In the genomic region with DNA sequence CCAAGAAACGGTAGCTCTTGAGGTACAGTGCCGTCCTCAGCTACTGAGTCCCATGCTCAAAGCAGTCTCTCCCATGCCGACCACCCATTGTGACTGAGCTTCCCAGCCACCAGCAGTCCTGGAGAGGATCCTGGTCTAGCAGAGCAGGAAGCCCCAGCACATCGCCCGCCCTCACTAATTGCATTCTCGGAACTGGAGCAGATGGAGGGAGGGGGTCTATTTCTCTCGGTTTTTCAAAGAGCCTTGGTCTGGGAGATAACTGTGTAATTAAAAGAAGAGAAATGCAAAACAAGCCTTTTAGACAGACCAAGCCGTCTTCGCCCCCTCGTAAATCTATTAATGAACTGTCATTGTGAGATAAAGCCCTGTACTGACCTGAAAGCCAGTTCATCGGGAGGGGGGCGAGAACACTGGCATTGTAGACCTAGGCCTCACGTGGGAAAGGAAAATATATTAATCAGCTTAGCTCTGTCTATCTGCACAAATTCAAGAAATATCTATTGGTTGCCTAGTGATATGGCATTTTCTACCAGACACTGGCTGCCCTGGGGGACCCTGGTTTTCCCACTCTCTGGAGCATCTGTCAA, we compare ENCODE assay signal across 22 mouse cellular contexts.
DNase-seq lines count a peak whose midpoint lies in the region; ATAC-seq and TF ChIP-seq lines count a peak whose summit lies in the region.
"Had no signal": no experiment of that assay in that cellular context is flagged by ENCODE, and none has a peak within 500 bp of the region (broad histone marks: within the 10 kb centered on the region; RNA-seq: fewer than 3 reads in every experiment).

No protein-coding gene starts in this region.

- no peak for ATAC-seq in hindbrain, postnatal 0 days
- ATAC-seq in forebrain, embryonic 12.5 days (ENCODE audit: low FRiP score): peak; percentile 30
- ATAC-seq in hindbrain, embryonic 14.5 days (ENCODE audit: low FRiP score): no peak
- peak; percentile 26; the same call in 1 of the 2 replicates for ATAC-seq in midbrain, embryonic 16.5 days
- ATAC-seq: activated CD4-positive, CD25-positive, alpha-beta regulatory T cell, adult 4 months; intestine, embryonic 16.5 days had no signal

- no peaks in the 10 kb centered on the region for H3K36me3 ChIP-seq in hindbrain, embryonic 10.5 days
- H3K36me3 ChIP-seq in hindbrain, postnatal 0 days (ENCODE audit: insufficient read depth, low read length): no peaks in the 10 kb centered on the region
- H3K36me3 ChIP-seq in forebrain, embryonic 12.5 days (replicated peaks): no peaks in the 10 kb centered on the region
- no peaks in the 10 kb centered on the region for H3K36me3 ChIP-seq in hindbrain, embryonic 14.5 days (replicated peaks; ENCODE audit: control insufficient read depth, insufficient read depth)
- no peaks in the 10 kb centered on the region for H3K36me3 ChIP-seq in midbrain, embryonic 16.5 days (ENCODE audit: control insufficient read depth, insufficient read depth, low read length)
- H3K36me3 ChIP-seq: embryonic facial prominence, embryonic 10.5 days; G1E; heart, embryonic 15.5 days; lung, embryonic 15.5 days had no signal

- 0 out of 2 replicates have a peak overlapping the region, but pooled peaks have one; percentile 40 for H3K27ac ChIP-seq in hindbrain, embryonic 10.5 days
- no peak overlapping the region for H3K27ac ChIP-seq in hindbrain, postnatal 0 days
- peak overlapping the region; percentile 56 for H3K27ac ChIP-seq in forebrain, embryonic 12.5 days
- H3K27ac ChIP-seq in hindbrain, embryonic 14.5 days: no peak overlapping the region
- H3K27ac ChIP-seq in midbrain, embryonic 16.5 days (ENCODE audit: low read length): peak overlapping the region; percentile 40; the same call in 1 of the 2 replicates
- H3K27ac ChIP-seq: embryonic facial prominence, embryonic 10.5 days; heart, embryonic 15.5 days; liver, embryonic 14.5 days; lung, embryonic 15.5 days had no signal

- no peak overlapping the region for H3K4me2 ChIP-seq in hindbrain, postnatal 0 days (ENCODE audit: low read depth, low read length)
- no peak overlapping the region for H3K4me2 ChIP-seq in forebrain, embryonic 12.5 days
- no peak overlapping the region for H3K4me2 ChIP-seq in hindbrain, embryonic 14.5 days (replicated peaks)
- H3K4me2 ChIP-seq in midbrain, embryonic 16.5 days (ENCODE audit: low read length): no peak overlapping the region
- H3K4me2 ChIP-seq: heart, embryonic 15.5 days; lung, embryonic 15.5 days had no signal

- H3K4me1 ChIP-seq in hindbrain, embryonic 10.5 days (replicated peaks): peaks cover 40% of the 10 kb centered on the region
- H3K4me1 ChIP-seq in hindbrain, postnatal 0 days (ENCODE audit: insufficient read depth, low read length): 0 out of 2 replicates have a peak, but pooled peaks cover 4% of the 10 kb centered on the region
- H3K4me1 ChIP-seq in forebrain, embryonic 12.5 days: peaks cover 29% of the 10 kb centered on the region
- peaks cover 28% of the 10 kb centered on the region for H3K4me1 ChIP-seq in hindbrain, embryonic 14.5 days (replicated peaks; ENCODE audit: control insufficient read depth, insufficient read depth, low read length)
- H3K4me1 ChIP-seq in midbrain, embryonic 16.5 days (ENCODE audit: control insufficient read depth, insufficient read depth, low read length): peaks cover 9% of the 10 kb centered on the region; the same call in 1 of the 2 replicates
- H3K4me1 ChIP-seq: heart, embryonic 15.5 days; lung, embryonic 15.5 days had no signal

- H3K9me3 ChIP-seq in hindbrain, embryonic 10.5 days: no peaks in the 10 kb centered on the region
- H3K9me3 ChIP-seq in hindbrain, postnatal 0 days (ENCODE audit: low read length): no peaks in the 10 kb centered on the region
- no peaks in the 10 kb centered on the region for H3K9me3 ChIP-seq in forebrain, embryonic 12.5 days
- H3K9me3 ChIP-seq in hindbrain, embryonic 14.5 days (ENCODE audit: control insufficient read depth, low read length): no peaks in the 10 kb centered on the region
- no peaks in the 10 kb centered on the region for H3K9me3 ChIP-seq in midbrain, embryonic 16.5 days (replicated peaks; ENCODE audit: control insufficient read depth, low read length, poor library complexity, severe bottlenecking)
- H3K9me3 ChIP-seq: embryonic facial prominence, embryonic 10.5 days; G1E; heart, embryonic 15.5 days; lung, embryonic 15.5 days had no signal

- 65% methylated on average over 13 of the region's 13 CpGs for WGBS in hindbrain, embryonic 10.5 days
- 30% methylated on average over 13 of the region's 13 CpGs for WGBS in hindbrain, postnatal 0 days
- WGBS in forebrain, embryonic 12.5 days: 36% methylated on average over 13 of the region's 13 CpGs
- 27% methylated on average over 13 of the region's 13 CpGs for WGBS in hindbrain, embryonic 14.5 days
- 30% methylated on average over 13 of the region's 13 CpGs for WGBS in midbrain, embryonic 16.5 days

- DNase-seq in hindbrain, embryonic 10.5 days (ENCODE audit: low spot score): no peak
- no peak for DNase-seq in hindbrain, postnatal 0 days (ENCODE audit: low spot score)
- peak; percentile 32 for DNase-seq in hindbrain, embryonic 14.5 days (ENCODE audit: low spot score)
- DNase-seq in left cerebral cortex, postnatal 36 days (ENCODE audit: low spot score in 2 of 2): no peak
- DNase-seq in left cerebral cortex, adult 11 months (ENCODE audit: low spot score): no peak
- DNase-seq in spleen, adult 18-20 months: no peak
- DNase-seq: adrenal gland, postnatal 14 days; cerebellum, adult 18-20 months; cerebellum, postnatal 36 days; gastrocnemius, postnatal 25 days; kidney, postnatal 4 days; lung, postnatal 4 days; thymus, postnatal 4 days had no signal

- intact Hi-C loops in left cerebral cortex, postnatal 36 days (cut with DNase I): loop anchor here (5.0 kb wide), 2 partner anchors 405 to 470 kb away; a partner anchor contains a TSS

- no peak for TF ChIP-seq CTCF in hindbrain, postnatal 0 days (IDR thresholded peaks at IDR 0.05; ENCODE audit: low read depth)

- no peak overlapping the region for H3K4me3 ChIP-seq in hindbrain, embryonic 10.5 days
- H3K4me3 ChIP-seq in hindbrain, postnatal 0 days (ENCODE audit: low read length): no peak overlapping the region
- no peak overlapping the region for H3K4me3 ChIP-seq in forebrain, embryonic 12.5 days (replicated peaks)
- H3K4me3 ChIP-seq in hindbrain, embryonic 14.5 days (replicated peaks; ENCODE audit: low read length): no peak overlapping the region
- no peak overlapping the region for H3K4me3 ChIP-seq in midbrain, embryonic 16.5 days (ENCODE audit: low read depth, low read length)
- H3K4me3 ChIP-seq: embryonic facial prominence, embryonic 10.5 days; heart, embryonic 15.5 days; lung, embryonic 15.5 days had no signal

- peaks cover 5% of the 10 kb centered on the region; the same call in 1 of the 2 replicates for H3K27me3 ChIP-seq in hindbrain, embryonic 10.5 days (ENCODE audit: insufficient read depth, poor library complexity, severe bottlenecking)
- H3K27me3 ChIP-seq in hindbrain, postnatal 0 days (ENCODE audit: insufficient read depth, low read length): no peaks in the 10 kb centered on the region
- no peaks in the 10 kb centered on the region for H3K27me3 ChIP-seq in forebrain, embryonic 12.5 days
- no peaks in the 10 kb centered on the region for H3K27me3 ChIP-seq in hindbrain, embryonic 14.5 days (ENCODE audit: control insufficient read depth, insufficient read depth, low read length)
- H3K27me3 ChIP-seq in midbrain, embryonic 16.5 days (ENCODE audit: control insufficient read depth, insufficient read depth, low read depth, low read length): no peaks in the 10 kb centered on the region
- H3K27me3 ChIP-seq: heart, embryonic 15.5 days; lung, embryonic 15.5 days had no signal

- H3K9ac ChIP-seq in hindbrain, postnatal 0 days (replicated peaks; ENCODE audit: low read length): no peak overlapping the region
- H3K9ac ChIP-seq in forebrain, embryonic 12.5 days: no peak overlapping the region
- no peak overlapping the region for H3K9ac ChIP-seq in hindbrain, embryonic 14.5 days
- H3K9ac ChIP-seq in midbrain, embryonic 16.5 days (ENCODE audit: low read depth, low read length): no peak overlapping the region
- H3K9ac ChIP-seq: heart, embryonic 15.5 days; liver, embryonic 14.5 days; lung, embryonic 15.5 days had no signal

Comparison
In these comparisons a context has a peak if more than half of its experiments do, and no peak if none do; other contexts are left out.
1. H3K27ac ChIP-seq: peak in hindbrain, embryonic 10.5 days (single experiment), forebrain, embryonic 12.5 days (single experiment) and midbrain, embryonic 16.5 days (single experiment); none in hindbrain, postnatal 0 days (single experiment) and hindbrain, embryonic 14.5 days (single experiment).
2. ATAC-seq: peak in forebrain, embryonic 12.5 days (single experiment) and midbrain, embryonic 16.5 days (single experiment); none in hindbrain, postnatal 0 days (single experiment) and hindbrain, embryonic 14.5 days (single experiment).